Mouse (Mus musculus) lung, postnatal 14 days (tissue): ENCODE measurements at regions not wholly inside any gene's neighbourhood (a gene's known extent, or its start where the extent isn't known, plus 50 kb on each side); places are given as distances from the start of the nearest gene placed in this dataset.

Source experiments
- DNase-seq: peaks from one replicate; pipeline ENCODE4 v3.0.0; 2021

- DNase-seq, result no peak
These were observed 182.7 kb upstream of the Prr30 start for GRCm38 (mm10) chr14:101382838-101383237.

DNA sequence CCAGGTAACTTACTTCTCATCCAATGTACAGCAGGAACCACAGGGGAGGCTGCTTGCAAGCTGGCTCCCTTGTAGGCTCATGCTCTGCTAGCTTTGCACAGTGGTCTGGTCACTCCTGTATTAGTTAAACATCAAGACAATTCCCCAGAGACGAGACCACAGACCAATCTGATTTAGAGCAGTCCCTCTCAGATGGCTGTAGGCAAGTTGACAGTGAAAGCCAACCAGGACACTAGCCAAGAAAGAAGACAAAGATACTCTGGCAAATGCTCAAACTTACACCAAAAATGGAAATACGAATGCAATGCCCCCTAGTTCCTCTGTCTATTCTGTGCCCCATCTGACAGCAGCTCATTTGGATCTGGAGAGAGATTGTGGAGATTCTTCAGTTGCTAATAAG is 181.8 kb upstream of the Prr30 start:
- no peak for DNase-seq

DNA sequence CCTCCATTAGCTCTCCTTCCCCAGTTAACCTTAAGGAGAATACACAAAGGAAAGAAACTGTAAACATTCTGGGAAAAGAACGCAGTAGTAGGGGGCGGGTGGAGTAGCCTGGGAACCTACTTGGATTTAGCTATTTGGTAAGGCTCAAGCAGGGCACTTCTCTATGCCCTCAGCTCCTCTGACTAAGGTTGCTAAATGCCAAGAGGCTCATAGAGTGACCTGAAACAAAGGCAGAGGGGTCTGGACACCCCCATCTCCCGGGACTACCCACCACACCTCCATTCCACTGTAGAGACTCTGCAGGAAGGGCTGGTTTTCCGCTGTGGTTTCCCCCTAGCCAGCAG is 179.5 kb upstream of the Prr30 start:
- DNase-seq, result no peak

DNA sequence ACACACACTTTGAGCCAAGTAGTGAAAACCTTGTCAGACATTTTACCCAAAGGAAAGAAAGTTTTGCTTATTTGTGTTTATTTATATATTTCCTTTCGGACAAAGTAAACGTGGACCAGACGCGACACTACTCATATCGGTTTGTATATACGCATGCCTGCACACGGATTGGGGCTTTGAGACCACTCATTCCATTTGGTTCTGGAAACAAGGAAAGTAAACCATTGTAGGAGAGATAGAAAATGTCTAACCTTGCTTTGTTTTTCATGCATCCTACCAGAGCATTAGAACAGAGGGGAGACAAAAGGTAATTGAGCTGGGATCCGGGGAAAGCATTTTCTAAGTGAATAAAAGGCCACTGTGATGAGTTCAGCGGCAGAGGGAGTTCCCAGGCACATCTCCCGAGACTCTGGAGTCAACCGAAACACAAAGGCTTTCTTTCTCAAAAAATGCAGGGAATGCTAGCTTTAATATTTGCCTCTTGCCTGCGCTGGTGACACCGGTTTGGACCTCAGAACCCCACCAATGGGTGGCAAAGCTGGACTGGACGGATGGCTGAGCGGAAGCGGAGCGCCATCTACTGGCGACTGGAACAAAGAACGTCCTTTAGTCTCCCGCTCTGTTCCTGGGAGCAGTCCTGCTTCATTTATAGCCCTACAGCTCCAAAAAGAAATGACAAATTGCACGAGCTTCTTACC is 179.0 kb upstream of the Prr30 start:
- DNase-seq, result peak; percentile 77

GRCm38 (mm10) chr14:101378545-101378944 is 178.4 kb upstream of the Prr30 start:
- DNase-seq, result no peak

DNA sequence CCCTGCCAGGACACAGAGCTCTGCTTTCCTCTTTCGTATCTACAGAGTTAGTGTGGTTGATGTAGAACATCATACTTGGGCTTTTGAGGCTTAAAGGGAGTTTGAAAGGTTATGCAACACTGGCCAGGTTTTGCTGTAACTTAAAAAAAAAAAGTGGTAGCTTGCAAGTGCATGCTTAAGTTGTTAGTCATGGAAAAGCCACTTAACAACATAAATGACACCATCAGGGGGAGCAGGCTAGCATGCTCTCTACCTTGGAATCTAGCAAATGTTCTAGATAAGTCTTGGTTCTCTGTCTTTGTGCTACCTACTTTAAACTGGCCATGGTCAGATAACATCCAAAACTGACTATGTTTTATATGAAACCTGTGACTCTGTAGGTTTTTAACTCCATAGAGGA is 176.6 kb upstream of the Prr30 start:
- DNase-seq, result no peak

- no peak for DNase-seq
These were observed 175.7 kb upstream of the Prr30 start for GRCm38 (mm10) chr14:101375833-101376232.

GRCm38 (mm10) chr14:101373864-101374263 is 173.7 kb upstream of the Prr30 start:
- no peak for DNase-seq

GRCm38 (mm10) chr14:101359860-101360259 is 159.7 kb upstream of the Prr30 start:
- no peak for DNase-seq

- DNase-seq, result no peak
These were observed 152.9 kb upstream of the Prr30 start for GRCm38 (mm10) chr14:101353009-101353378.

GRCm38 (mm10) chr14:101352046-101353008 is 152.2 kb upstream of the Prr30 start:
- DNase-seq, result no peak

DNA sequence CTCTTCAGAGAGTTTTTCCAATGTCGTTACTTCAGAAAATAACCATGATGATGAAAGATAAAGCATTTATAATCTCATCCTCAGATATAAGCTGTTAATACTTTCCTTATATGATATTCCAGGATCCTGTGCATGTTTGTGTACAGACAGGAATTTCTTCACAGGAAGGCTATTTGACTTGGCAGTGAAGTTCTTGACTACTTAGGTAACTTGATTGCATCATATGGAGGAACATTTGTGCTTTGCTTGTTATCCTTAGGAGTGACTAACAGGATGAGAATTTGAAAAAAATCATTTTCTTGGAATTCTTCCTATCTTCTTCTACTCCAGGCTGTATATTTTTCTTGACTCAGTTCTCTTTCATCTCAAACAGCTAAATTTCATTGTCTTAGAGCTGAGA is 140.2 kb upstream of the Prr30 start:
- no peak for DNase-seq

GRCm38 (mm10) chr14:101332015-101332414 is 131.9 kb upstream of the Prr30 start:
- no peak for DNase-seq

DNA sequence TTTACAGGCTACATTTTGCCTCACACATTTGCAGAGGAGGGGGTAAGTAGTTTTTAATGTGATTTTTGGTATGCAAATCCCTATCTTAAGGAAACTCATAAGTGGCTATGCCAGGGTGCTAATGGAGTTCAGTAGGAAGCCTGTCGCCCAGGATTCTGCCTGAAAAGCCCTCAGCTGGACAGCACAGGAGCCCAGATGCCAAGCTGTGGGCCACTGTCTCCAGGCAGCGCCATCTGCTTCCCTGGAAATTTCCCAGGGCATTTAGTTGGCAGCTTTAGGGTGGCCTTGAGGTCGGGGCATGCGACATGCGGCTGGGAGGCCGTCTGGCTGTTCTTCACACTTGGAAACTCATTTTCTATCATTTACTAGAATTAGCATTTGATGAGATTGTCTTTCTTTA is 127.3 kb upstream of the Prr30 start:
- no peak for DNase-seq

GRCm38 (mm10) chr14:101326477-101326941 is 126.4 kb upstream of the Prr30 start:
- no peak for DNase-seq

- DNase-seq, result no peak
These were observed 123.2 kb upstream of the Prr30 start for GRCm38 (mm10) chr14:101323361-101323760.

DNA sequence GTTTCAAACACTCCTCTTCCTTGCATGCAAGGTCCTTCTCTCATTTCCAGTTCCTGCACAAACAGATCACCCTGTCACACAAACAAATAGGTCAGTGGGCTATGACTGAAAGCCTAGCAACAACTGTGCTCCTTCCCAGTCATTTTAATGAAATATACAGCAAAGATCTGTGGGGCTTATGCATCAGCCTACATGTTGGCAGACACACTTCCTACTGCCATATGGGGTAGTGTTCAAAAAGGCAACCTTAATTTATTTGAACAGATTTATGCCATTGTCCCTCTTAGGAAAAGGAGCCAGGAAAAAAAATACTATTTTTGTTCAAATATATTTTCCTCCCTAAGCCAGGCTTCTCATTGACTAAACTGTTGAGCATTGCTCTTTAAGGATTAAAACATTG is 107.8 kb upstream of the Prr30 start:
- DNase-seq, result no peak

- DNase-seq, result peak; percentile 11
These were observed 104.4 kb upstream of the Prr30 start for GRCm38 (mm10) chr14:101304487-101305032.

- DNase-seq, result no peak
These were observed 97.7 kb upstream of the Prr30 start for GRCm38 (mm10) chr14:101297841-101298240.

DNA sequence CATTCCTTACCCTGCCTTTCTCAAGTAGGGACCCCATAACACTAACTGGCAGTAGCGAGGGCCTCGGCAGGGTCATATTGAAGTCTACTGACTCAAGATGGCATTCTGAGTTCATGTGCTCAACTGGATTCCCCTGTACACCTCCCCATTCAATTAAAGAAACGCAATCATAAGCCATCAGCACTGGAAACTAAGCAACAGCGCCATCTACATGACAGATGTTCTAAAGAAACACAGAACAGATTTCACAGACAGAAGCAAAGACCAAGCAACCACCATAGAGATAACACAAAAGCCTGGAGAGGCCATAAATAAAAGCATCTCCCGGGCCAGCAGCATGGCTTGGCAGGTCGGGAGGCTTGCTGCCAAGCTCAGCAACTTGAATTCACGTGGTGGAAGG is 94.6 kb upstream of the Prr30 start:
- DNase-seq, result peak; percentile 25

- no peak for DNase-seq
These were observed 87.6 kb upstream of the Prr30 start for GRCm38 (mm10) chr14:101287755-101288154.

DNA sequence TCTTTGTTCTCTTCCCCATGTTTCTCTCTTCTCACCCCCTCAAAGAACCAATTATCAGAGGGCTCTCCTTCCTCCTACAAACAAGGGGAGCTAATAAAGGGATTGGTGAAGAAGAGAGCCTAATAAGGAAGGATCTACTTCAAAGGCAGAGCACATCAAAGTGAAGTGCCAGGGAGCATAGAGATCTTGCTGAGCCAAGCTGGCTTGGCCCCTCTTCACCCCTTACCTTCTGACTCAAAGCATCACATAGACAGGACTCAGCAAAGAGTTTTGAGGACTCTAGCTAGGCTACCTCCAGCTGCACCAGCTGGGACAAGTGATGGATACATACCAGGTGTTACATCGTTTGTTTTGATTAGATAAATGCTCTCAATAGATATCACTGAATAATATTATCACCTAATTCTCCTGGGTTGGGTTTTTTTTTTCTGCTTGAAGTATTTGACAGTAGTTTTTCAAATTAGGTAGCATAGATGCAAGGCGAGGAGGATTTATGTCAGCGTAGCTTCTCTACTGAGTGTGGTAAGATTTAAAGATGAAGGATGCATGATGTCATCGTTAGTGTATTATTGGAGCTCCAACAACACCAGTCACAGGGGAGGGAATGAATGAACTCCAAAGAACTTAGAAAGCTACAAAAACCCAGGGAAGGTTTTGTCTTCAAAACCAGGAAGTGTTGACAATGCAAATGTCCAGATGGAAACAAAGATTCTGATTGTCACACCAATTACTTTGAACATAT is 69.1 kb upstream of the Prr30 start:
- no peak for DNase-seq

DNA sequence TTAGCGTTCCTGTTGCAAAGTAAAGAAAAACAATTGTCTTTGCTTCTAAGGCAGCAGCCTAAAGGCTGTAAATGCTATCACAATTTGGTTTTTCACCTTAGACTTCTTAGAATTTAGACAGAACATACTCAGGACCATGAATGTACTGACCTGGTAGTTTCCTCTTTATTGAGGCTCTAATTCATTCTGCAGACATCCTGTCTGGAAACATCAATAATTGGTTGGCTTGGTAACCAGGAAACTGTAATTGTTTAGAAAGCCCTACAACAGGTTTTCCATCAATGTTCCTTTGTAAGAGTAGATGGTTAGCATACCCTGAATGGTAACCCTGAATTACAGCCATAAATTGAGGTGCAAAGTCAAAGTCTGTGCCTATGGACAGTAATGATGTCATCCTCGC is 67.4 kb upstream of the Prr30 start:
- DNase-seq, result no peak
